Mouse (Mus musculus): Measurements from ENCODE around the gene Serhl.
A peak's percentile ranks its signal among the peaks of the same experiment; 100 is the strongest.

Serhl gene

GRCm38 (mm10) chr15:83071752-83072151 is 17.6 kb upstream of the Serhl start:
- no peaks in the 10 kb centered on the region; the same call in 1 of the 2 replicates for H3K9me3 ChIP-seq (ENCODE audit: low read length)
- H3K36me3 ChIP-seq (ENCODE audit: insufficient read depth, low read length) = no peaks in the 10 kb centered on the region
- H3K4me3 ChIP-seq (replicated peaks; ENCODE audit: low read length) = no peak overlapping the region
- TF ChIP-seq POU5F1 (IDR thresholded peaks at IDR 0.05; ENCODE audit: borderline replicate concordance, low read length) = no peak
- TF ChIP-seq CTCF (conservative IDR thresholded peaks at IDR 0.05; ENCODE audit: low read length) = peak; percentile 98
- no peak for TF ChIP-seq NANOG (IDR thresholded peaks at IDR 0.05; ENCODE audit: borderline replicate concordance, low read length)
- peaks cover 17% of the 10 kb centered on the region; the same call in 1 of the 2 replicates for H3K4me1 ChIP-seq (replicated peaks; ENCODE audit: low read depth, low read length)
- H3K27me3 ChIP-seq (ENCODE audit: insufficient read depth, low read length) = no peaks in the 10 kb centered on the region

GRCm38 (mm10) chr15:83074179-83074578 is 15.1 kb upstream of the Serhl start:
- Histone ChIP-seq H3K4me3 (replicated peaks; ENCODE audit: low read length) (no peak overlapping the region), H3K36me3 (ENCODE audit: insufficient read depth, low read length) (no peaks in the 10 kb centered on the region), H3K4me1 (replicated peaks; ENCODE audit: low read depth, low read length) (peaks cover 9% of the 10 kb centered on the region; the same call in 1 of the 2 replicates), H3K9me3 (ENCODE audit: low read length) (no peaks in the 10 kb centered on the region; the same call in 1 of the 2 replicates), H3K27me3 (ENCODE audit: insufficient read depth, low read length) (no peaks in the 10 kb centered on the region)
- TF ChIP-seq POU5F1 (IDR thresholded peaks at IDR 0.05; ENCODE audit: borderline replicate concordance, low read length) (no peak), CTCF (conservative IDR thresholded peaks at IDR 0.05; ENCODE audit: low read length) (no peak), NANOG (IDR thresholded peaks at IDR 0.05; ENCODE audit: borderline replicate concordance, low read length) (no peak)

DNA sequence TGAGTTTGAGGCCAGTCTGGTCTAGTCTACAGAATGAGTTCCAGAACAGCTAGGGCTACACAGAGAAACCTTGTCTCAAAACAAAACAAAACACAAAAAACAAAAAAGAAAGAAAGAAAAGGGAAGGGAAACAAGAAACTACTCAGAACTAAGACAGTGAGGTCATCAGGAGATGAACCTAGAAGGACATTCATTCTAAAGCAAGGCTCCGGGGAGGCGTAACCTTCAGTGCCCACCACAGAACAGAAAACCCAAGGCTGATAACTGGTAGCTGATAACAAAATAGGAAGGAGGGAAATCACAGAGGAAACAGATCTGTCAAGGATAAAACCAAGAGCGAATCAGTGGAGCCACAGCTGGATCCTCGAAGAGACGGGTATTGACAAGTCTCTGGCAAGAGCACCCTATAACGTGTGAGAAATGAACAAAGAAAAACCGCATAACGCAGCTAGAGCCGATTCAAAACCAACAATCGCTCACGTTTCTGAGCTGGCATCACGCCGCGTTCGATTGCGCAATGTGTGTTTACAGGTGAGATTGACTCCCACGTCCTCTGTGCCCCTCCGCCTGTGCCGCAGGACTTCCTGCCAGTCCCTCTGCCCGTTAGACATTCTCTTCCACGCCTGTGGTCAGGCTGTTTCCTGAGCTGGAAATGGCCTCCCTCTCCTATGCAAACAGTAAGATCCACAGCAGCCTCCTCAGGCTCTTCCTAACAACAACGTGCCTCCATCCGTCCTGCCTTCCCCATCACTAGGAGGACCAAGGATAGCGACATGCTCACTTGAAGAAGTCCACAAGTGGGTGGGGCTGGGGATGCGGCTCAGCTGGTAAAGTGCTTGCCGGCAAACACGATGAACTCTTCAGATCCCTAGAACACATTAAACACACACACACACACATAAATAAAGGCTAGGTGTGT is 13.4 kb upstream of the Serhl start:
- no peak overlapping the region for H3K4me3 ChIP-seq (replicated peaks; ENCODE audit: low read length)
- peaks cover 10% of the 10 kb centered on the region; the same call in 1 of the 2 replicates for H3K4me1 ChIP-seq (replicated peaks; ENCODE audit: low read depth, low read length)
- no peak for TF ChIP-seq CTCF (conservative IDR thresholded peaks at IDR 0.05; ENCODE audit: low read length)
- no peak for TF ChIP-seq POU5F1 (IDR thresholded peaks at IDR 0.05; ENCODE audit: borderline replicate concordance, low read length)
- no peak for TF ChIP-seq NANOG (IDR thresholded peaks at IDR 0.05; ENCODE audit: borderline replicate concordance, low read length)
- no peaks in the 10 kb centered on the region; the same call in 1 of the 2 replicates for H3K9me3 ChIP-seq (ENCODE audit: low read length)
- H3K27me3 ChIP-seq (ENCODE audit: insufficient read depth, low read length) = no peaks in the 10 kb centered on the region
- H3K36me3 ChIP-seq (ENCODE audit: insufficient read depth, low read length) = no peaks in the 10 kb centered on the region

DNA sequence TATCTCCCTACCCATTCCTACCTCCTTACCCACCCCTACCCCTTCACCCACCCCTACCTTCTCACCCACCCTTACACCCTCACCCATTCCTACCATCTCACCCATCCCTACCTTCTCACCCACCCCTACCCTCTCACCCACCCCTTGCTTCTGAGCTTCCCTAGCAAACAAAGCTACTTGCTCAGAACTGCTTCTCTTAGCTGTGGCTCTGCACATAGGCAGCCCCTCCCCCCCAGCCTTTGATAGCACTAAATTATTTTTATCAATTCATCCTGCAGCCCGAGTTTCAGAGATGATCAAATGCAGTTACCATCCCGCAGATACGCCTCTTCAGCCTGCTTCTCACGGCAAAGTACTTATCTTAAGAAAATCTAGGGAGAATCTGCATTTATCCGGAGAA is 5.8 kb upstream of the Serhl start:
- H3K9me3 ChIP-seq (ENCODE audit: low read length) = no peaks in the 10 kb centered on the region
- H3K27me3 ChIP-seq (ENCODE audit: insufficient read depth, low read length) = peaks cover 9% of the 10 kb centered on the region
- H3K36me3 ChIP-seq (ENCODE audit: insufficient read depth, low read length) = no peaks in the 10 kb centered on the region
- no peak for TF ChIP-seq POU5F1 (IDR thresholded peaks at IDR 0.05; ENCODE audit: borderline replicate concordance, low read length)
- no peak for TF ChIP-seq NANOG (IDR thresholded peaks at IDR 0.05; ENCODE audit: borderline replicate concordance, low read length)
- TF ChIP-seq CTCF (conservative IDR thresholded peaks at IDR 0.05; ENCODE audit: low read length) = no peak
- H3K4me1 ChIP-seq (replicated peaks; ENCODE audit: low read depth, low read length) = peaks cover 36% of the 10 kb centered on the region
- H3K4me3 ChIP-seq (replicated peaks; ENCODE audit: low read length) = no peak overlapping the region

DNA sequence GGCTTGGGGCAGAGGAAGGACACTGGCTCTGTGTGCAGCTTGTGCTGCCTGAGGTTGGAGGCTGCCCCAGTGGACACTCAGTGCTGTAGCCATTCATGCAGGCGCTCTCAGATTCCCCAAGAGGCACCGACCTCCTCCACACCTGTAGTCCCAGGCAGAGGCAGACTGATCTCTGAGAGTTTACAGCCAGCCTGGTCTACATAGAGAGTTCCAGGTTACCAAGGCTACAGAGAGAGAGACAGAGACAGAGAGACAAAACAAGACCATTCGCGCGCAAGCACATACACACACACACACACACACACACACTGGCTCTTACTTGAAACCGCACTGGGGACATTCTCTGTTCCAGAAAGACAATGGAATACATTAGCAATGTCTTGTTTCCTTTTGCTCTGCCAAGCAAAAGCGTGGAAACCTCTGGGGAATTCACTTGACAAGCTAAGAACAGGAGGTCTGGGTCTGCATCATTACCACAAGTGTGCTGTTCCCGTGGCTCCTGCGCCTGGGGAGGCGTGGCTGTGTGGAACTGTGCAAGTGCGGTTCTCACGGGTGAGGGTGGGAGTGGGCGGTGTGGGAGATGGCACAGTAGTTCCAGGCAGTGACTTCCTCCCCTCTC is 5.2 kb upstream of the Serhl start:
- no peaks in the 10 kb centered on the region for H3K36me3 ChIP-seq (ENCODE audit: insufficient read depth, low read length)
- no peaks in the 10 kb centered on the region for H3K9me3 ChIP-seq (ENCODE audit: low read length)
- H3K4me3 ChIP-seq (replicated peaks; ENCODE audit: low read length) = no peak overlapping the region
- peaks cover 14% of the 10 kb centered on the region for H3K27me3 ChIP-seq (ENCODE audit: insufficient read depth, low read length)
- H3K4me1 ChIP-seq (replicated peaks; ENCODE audit: low read depth, low read length) = peaks cover 41% of the 10 kb centered on the region
- TF ChIP-seq POU5F1 (IDR thresholded peaks at IDR 0.05; ENCODE audit: borderline replicate concordance, low read length) (no peak), NANOG (IDR thresholded peaks at IDR 0.05; ENCODE audit: borderline replicate concordance, low read length) (no peak), CTCF (conservative IDR thresholded peaks at IDR 0.05; ENCODE audit: low read length) (no peak)

- TF ChIP-seq CTCF (conservative IDR thresholded peaks at IDR 0.05; ENCODE audit: low read length) (peak; percentile 69), POU5F1 (IDR thresholded peaks at IDR 0.05; ENCODE audit: borderline replicate concordance, low read length) (no peak)
- H3K9me3 ChIP-seq (ENCODE audit: low read length) = no peaks in the 10 kb centered on the region
- H3K27me3 ChIP-seq (ENCODE audit: insufficient read depth, low read length) = peaks cover 22% of the 10 kb centered on the region
- peaks cover 57% of the 10 kb centered on the region for H3K4me1 ChIP-seq (replicated peaks; ENCODE audit: low read depth, low read length)
- H3K4me3 ChIP-seq (replicated peaks; ENCODE audit: low read length) = no peak overlapping the region
- H3K36me3 ChIP-seq (ENCODE audit: insufficient read depth, low read length) = no peaks in the 10 kb centered on the region
These were observed 3.4 kb upstream of the Serhl start for GRCm38 (mm10) chr15:83085901-83086300.

DNA sequence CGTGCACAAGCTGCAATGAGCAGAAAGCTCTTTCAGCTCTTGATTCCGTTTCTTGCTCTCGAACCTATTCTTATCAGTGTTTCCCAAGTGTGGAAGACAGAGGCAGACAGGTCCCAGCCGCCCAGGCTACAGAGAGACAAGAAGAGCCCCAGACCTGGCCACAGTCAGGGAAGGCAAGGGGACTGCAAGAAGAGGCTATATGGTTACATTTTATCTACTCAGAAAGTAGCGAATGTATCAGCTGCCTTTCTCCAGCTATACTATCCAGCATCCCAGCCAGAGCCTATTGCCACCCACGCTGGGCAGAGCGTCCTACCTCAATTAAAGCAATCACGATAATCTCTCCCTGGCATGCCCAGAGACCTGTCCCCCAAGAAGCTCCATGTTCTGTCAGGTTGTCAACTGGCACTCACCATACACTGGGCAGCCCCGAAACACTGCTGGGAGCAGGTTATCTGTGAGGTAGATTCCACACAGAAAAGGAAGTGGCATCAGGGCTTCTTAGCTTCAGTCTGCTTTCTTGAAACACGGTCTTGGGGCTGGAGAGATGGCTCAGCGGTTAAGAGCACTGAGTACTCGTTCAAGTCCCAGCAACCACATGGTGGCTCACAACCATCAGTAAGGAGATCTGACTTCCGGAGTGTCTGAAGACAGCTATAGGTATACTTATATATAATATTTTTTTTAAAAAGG is 2.5 kb upstream of the Serhl start:
- H3K9me3 ChIP-seq (ENCODE audit: low read length) = no peaks in the 10 kb centered on the region
- H3K4me1 ChIP-seq (replicated peaks; ENCODE audit: low read depth, low read length) = peaks cover 60% of the 10 kb centered on the region
- H3K27me3 ChIP-seq (ENCODE audit: insufficient read depth, low read length) = peaks cover 19% of the 10 kb centered on the region

More for the DNA sequence above, 2.5 kb upstream of the Serhl start:
- no peak for TF ChIP-seq CTCF (conservative IDR thresholded peaks at IDR 0.05; ENCODE audit: low read length)
- no peak for TF ChIP-seq POU5F1 (IDR thresholded peaks at IDR 0.05; ENCODE audit: borderline replicate concordance, low read length)
- no peak for TF ChIP-seq NANOG (IDR thresholded peaks at IDR 0.05; ENCODE audit: borderline replicate concordance, low read length)
- no peaks in the 10 kb centered on the region for H3K36me3 ChIP-seq (ENCODE audit: insufficient read depth, low read length)
- H3K4me3 ChIP-seq (replicated peaks; ENCODE audit: low read length) = no peak overlapping the region

All from E14TG2a.4 (cell line).